Mouse (Mus musculus) liver, postnatal 0 days (tissue): ENCODE measurements around the gene Tcf23. TPM values are rescaled to one million over a fixed set of nuclear protein-coding genes. Genes with fewer than 3 reads are reported as not detected.

Experiments used
- ATAC-seq: fragments of 200-750 bp; cut with Nextera tagmentation; 2 replicates; pipeline ENCODE4 v1.8.0; 2017; ENCODE audit warnings: mild to moderate bottlenecking, moderate library complexity
- DNase-seq: peaks from one replicate; pipeline ENCODE4 v3.0.0-alpha.2; 2016
- H3K27ac ChIP-seq: fragments of 300-500 bp; sonication (generic); 2 replicates; pipeline ENCODE4 v1.5.1; 2014; ENCODE audit warnings: antibody characterized with exemption, moderate library complexity, mild to moderate bottlenecking, low read depth
- H3K27me3 ChIP-seq: fragments of 300-500 bp; sonication (generic); 2 replicates; pipeline ENCODE4 v1.6.1; 2014; ENCODE audit warnings: low read length, control low read depth, mixed read lengths; ENCODE audit not compliant: insufficient read depth
- H3K36me3 ChIP-seq: fragments of 300-500 bp; sonication (generic); replicated peaks from 2 replicates; pipeline ENCODE4 v1.6.1; 2014; ENCODE audit warnings: mild to moderate bottlenecking, control low read depth, low read length, moderate library complexity, mixed read lengths; ENCODE audit not compliant: insufficient read depth
- H3K4me1 ChIP-seq: fragments of 300-500 bp; sonication (generic); 2 replicates; pipeline ENCODE4 v1.6.1; 2014; ENCODE audit warnings: antibody characterized with exemption, mild to moderate bottlenecking, control low read depth; ENCODE audit not compliant: insufficient read depth
- H3K4me2 ChIP-seq: fragments of 300-500 bp; sonication (generic); 2 replicates; pipeline ENCODE4 v1.6.1; 2014; ENCODE audit warnings: low read depth, mild to moderate bottlenecking, low read length, moderate library complexity, mixed read lengths
- H3K4me3 ChIP-seq: fragments of 300-500 bp; sonication (generic); 2 replicates; pipeline ENCODE4 v1.5.1; 2014; ENCODE audit warnings: low read depth, low read length
- H3K9ac ChIP-seq: fragments of 300-500 bp; sonication (generic); replicated peaks from 2 replicates; pipeline ENCODE4 v1.6.1; 2014; ENCODE audit warnings: mild to moderate bottlenecking, moderate library complexity
- H3K9me3 ChIP-seq: fragments of 300-500 bp; sonication (generic); 2 replicates; pipeline ENCODE4 v1.6.1; 2016; ENCODE audit warnings: mild to moderate bottlenecking, control low read depth, low read length, mixed read lengths
- CTCF ChIP-seq: sonication (generic); IDR thresholded peaks from 2 replicates; pipeline ENCODE4 v1.5.1; 2016; ENCODE audit warnings: antibody characterized with exemption, low read depth
- EP300 ChIP-seq: IDR thresholded peaks from 2 replicates; pipeline ENCODE4 v1.6.1; 2016; ENCODE audit warnings: antibody characterized with exemption, low read depth, mild to moderate bottlenecking
- WGBS: fragments of 180-500 bp; shearing (Covaris S2); extraction: QIAGEN DNeasy Blood & Tissue Kit; methylation state at CpG from one replicate; pipeline ENCODE4 v1.1.7; 2014; ENCODE audit not compliant: insufficient replicate concordance; 5-methylcytosine and 5-hydroxymethylcytosine counted together
- polyA plus RNA-seq: library from polyadenylated mRNA; unstranded; fragments of >200 nt; fragmentation: Nextera tagmentation; extraction: Ambion mirVana; gene quantifications from 2 replicates; pipeline ENCODE4 v1.2.1, GENCODE M21; 2015

The Tcf23 gene
- polyA plus RNA-seq, 1 experiment from 2014 or later = 0.05 TPM

DNA sequence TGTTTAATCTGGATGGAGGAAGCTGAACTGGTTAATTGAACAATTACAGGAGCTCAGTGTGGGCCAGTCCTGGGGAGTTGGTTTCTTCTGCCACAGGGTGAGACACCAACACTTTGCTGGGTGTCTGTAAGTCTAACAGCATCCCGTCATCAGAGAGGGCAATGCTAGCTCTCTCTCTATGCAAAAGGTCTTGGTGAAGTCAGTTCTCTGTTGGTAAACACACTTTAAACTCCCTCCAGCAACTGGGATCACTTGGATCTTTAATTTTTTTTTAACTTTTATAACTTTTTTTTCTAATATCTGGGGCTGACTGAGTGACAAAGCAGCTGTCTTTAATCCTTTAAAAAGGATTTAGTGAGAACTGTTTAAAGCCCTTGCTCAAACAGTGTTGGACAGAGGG, 54.2 kb downstream of the Tcf23 start:
- no peak overlapping the region for H3K27ac ChIP-seq
- no peaks in the 10 kb centered on the region for H3K27me3 ChIP-seq
- no peak for TF ChIP-seq CTCF
- TF ChIP-seq EP300 = no peak
- H3K4me3 ChIP-seq = no peak overlapping the region
- 0 out of 2 replicates have a peak, but pooled peaks cover 6% of the 10 kb centered on the region for H3K4me1 ChIP-seq
- H3K36me3 ChIP-seq = no peaks in the 10 kb centered on the region
- no peak overlapping the region for H3K9ac ChIP-seq
- H3K9me3 ChIP-seq = no peaks in the 10 kb centered on the region
- no peak overlapping the region for H3K4me2 ChIP-seq
- DNase-seq (no peak), ATAC-seq (no peak)
- 61% methylated on average over 1 of the region's 1 CpGs for whole genome bisulfite sequencing

DNA sequence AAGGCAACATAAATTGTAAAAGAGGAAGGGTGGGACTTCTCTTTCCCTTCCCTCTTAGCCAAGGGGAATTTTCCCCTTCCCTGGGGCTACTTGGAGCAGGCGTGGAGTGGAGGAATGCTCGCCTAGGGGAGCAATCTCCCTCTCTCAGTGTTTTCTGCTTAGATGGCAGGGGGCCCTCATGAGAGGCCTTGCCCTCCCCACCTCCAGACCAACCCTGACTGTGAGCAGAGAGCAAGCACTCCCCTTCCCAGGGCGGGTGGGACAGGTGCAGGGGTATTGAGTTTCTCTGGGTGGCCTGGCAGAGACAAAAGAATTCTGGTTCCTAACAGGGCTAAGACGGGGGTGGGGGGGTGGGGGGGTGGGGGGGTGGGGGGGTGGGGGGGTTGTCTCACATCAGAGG, 54.8 kb downstream of the Tcf23 start:
- DNase-seq (no peak), ATAC-seq (no peak)
- Histone ChIP-seq H3K9ac (no peak overlapping the region), H3K36me3 (no peaks in the 10 kb centered on the region), H3K9me3 (no peaks in the 10 kb centered on the region), H3K27me3 (no peaks in the 10 kb centered on the region), H3K4me3 (no peak overlapping the region), H3K27ac (no peak overlapping the region), H3K4me2 (no peak overlapping the region), H3K4me1 (0 out of 2 replicates have a peak, but pooled peaks cover 6% of the 10 kb centered on the region)
- 61% methylated on average over 3 of the region's 4 CpGs for WGBS
- TF ChIP-seq EP300 = no peak
- TF ChIP-seq CTCF = no peak

DNA sequence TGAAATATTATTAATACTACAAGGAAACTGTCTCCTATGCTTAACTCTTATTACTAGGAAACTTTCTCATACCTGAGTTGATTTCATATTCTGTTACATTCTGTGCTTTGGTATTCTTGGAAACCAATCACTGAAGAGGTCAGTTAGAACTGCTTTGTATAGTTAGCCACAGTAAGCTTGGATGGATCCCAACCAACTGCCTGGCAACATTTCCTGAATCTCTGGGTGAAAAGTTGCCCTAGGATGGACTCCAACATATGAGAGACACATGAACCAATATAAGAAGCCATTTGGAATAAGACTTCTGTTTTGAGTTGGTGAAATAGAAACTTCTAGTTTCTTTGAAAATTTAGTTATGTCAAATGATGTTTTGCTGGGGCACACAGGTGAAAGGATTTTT, 56.2 kb downstream of the Tcf23 start:
- 0 out of 2 replicates have a peak, but pooled peaks cover 6% of the 10 kb centered on the region for H3K4me1 ChIP-seq
- no peaks in the 10 kb centered on the region for H3K36me3 ChIP-seq
- no peak overlapping the region for H3K4me2 ChIP-seq
- H3K27me3 ChIP-seq = no peaks in the 10 kb centered on the region
- H3K27ac ChIP-seq = no peak overlapping the region
- TF ChIP-seq CTCF (no peak), EP300 (no peak)
- H3K9ac ChIP-seq = no peak overlapping the region
- H3K4me3 ChIP-seq = no peak overlapping the region
- DNase-seq (no peak), ATAC-seq (no peak)
- H3K9me3 ChIP-seq = no peaks in the 10 kb centered on the region

Other genes with a start within 250 kb of the Tcf23 start
- gene Mapre3, start 154.0 kb upstream of the Tcf23 start, polyA plus RNA-seq = 7.4 and 8.0 TPM in 2 replicates
- 32.1 and 33.0 TPM in 2 replicates for gene Tmem214, start 100.7 kb upstream of the Tcf23 start, polyA plus RNA-seq
- 3.1 and 3.2 TPM in 2 replicates for gene Agbl5, start 80.0 kb upstream of the Tcf23 start, polyA plus RNA-seq
- 263 and 277 TPM in 2 replicates for gene Ost4, start 60.9 kb upstream of the Tcf23 start, polyA plus RNA-seq
- 25.3 and 30.9 TPM in 2 replicates for gene Emilin1, start 55.3 kb upstream of the Tcf23 start, polyA plus RNA-seq
- gene Khk, start 47.2 kb upstream of the Tcf23 start, polyA plus RNA-seq = 56.9 and 57.7 TPM in 2 replicates
- 18.7 and 22.8 TPM in 2 replicates for gene Cgref1, start 23.1 kb upstream of the Tcf23 start, polyA plus RNA-seq
- gene Preb, start 8.3 kb upstream of the Tcf23 start, polyA plus RNA-seq = 79.2 and 80.6 TPM in 2 replicates
- 162 and 169 TPM in 2 replicates for gene Atraid, start 79.7 kb downstream of the Tcf23 start, polyA plus RNA-seq
- 3.1 and 3.7 TPM in 2 replicates for gene Slc5a6, start 80.3 kb downstream of the Tcf23 start, polyA plus RNA-seq
- gene Cad, start 86.1 kb downstream of the Tcf23 start, polyA plus RNA-seq = 3.1 and 4.2 TPM in 2 replicates
- gene Dnajc5g, start 137.6 kb downstream of the Tcf23 start, polyA plus RNA-seq = not detected in 2 replicates
- 0.24 and 0.72 TPM in 2 replicates for gene Slc30a3, start 139.6 kb downstream of the Tcf23 start, polyA plus RNA-seq
- 0.12 and 0.86 TPM in 2 replicates for gene Trim54, start 148.1 kb downstream of the Tcf23 start, polyA plus RNA-seq
- gene Ucn, start 170.2 kb downstream of the Tcf23 start, polyA plus RNA-seq = not detected in 2 replicates
- 16.5 and 17.6 TPM in 2 replicates for gene Mpv17, start 185.6 kb downstream of the Tcf23 start, polyA plus RNA-seq
- 0.21 and 0.59 TPM in 2 replicates for gene Gm29609, start 211.2 kb downstream of the Tcf23 start, polyA plus RNA-seq
- 15.0 and 16.8 TPM in 2 replicates for gene Gtf3c2, start 211.5 kb downstream of the Tcf23 start, polyA plus RNA-seq
- 29.4 and 29.9 TPM in 2 replicates for gene Snx17, start 224.6 kb downstream of the Tcf23 start, polyA plus RNA-seq
- 35.5 and 36.8 TPM in 2 replicates for gene Eif2b4, start 224.8 kb downstream of the Tcf23 start, polyA plus RNA-seq
- 2.9 TPM in 2 replicates for gene Zfp513, start 233.6 kb downstream of the Tcf23 start, polyA plus RNA-seq